15 mouse cellular contexts compared by ENCODE assay signal in the genomic region with DNA sequence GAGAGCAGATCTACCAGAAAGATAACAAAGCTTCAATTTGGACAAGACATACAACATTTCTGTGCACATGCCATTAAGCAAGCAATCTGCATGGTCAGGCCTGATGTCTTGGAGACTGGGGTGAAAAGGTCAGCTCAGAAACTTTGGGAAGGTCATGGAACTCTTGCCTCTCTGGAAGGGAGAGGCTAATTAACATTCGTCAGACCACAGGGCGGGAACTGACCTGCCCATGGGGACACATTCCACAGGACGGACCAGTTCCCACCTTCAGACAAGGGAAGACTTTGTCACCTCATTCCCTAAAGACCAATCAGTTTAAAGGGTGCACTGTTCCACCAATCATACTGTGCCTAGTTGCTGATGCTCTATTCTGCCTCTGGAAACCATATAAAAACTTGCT.
"Had no signal": no experiment of that assay in that cellular context is flagged by ENCODE, and none has a peak within 500 bp of the region (broad histone marks: within the 10 kb centered on the region; RNA-seq: fewer than 3 reads in every experiment).

No protein-coding gene starts in this region.

- H3K9me3 ChIP-seq: neural tube, embryonic 15.5 days; stomach, embryonic 15.5 days had no signal

- H3K4me3 ChIP-seq: neural tube, embryonic 15.5 days; stomach, embryonic 15.5 days had no signal

- H3K36me3 ChIP-seq: neural tube, embryonic 15.5 days; stomach, embryonic 15.5 days had no signal

- H3K4me1 ChIP-seq: neural tube, embryonic 15.5 days; stomach, embryonic 15.5 days had no signal

- H3K27me3 ChIP-seq: neural tube, embryonic 15.5 days; stomach, embryonic 15.5 days had no signal

- H3K27ac ChIP-seq: neural tube, embryonic 15.5 days; stomach, embryonic 15.5 days; stomach, postnatal 0 days had no signal

- H3K9ac ChIP-seq: neural tube, embryonic 15.5 days; stomach, embryonic 15.5 days had no signal

- DNase-seq: retina, postnatal 1 day; right cerebral cortex, adult 18-20 months; right cerebral cortex, postnatal 14 days; right cerebral cortex, postnatal 25 days; right cerebral cortex, postnatal 4 days; spleen, adult 18-20 months; thymus, adult 18-20 months; thymus, adult 2 months; thymus, postnatal 14 days; thymus, postnatal 25 days; thymus, postnatal 36 days; thymus, postnatal 4 days had no signal
